Mouse (Mus musculus) liver, postnatal 0 days (tissue): ENCODE results near the gene Clic6.

Source experiments
- CTCF ChIP-seq: sonication (generic); IDR thresholded peaks from 2 replicates; pipeline ENCODE4 v1.5.1; 2016; ENCODE audit warnings: antibody characterized with exemption, low read depth
- EP300 ChIP-seq: IDR thresholded peaks from 2 replicates; pipeline ENCODE4 v1.6.1; 2016; ENCODE audit warnings: antibody characterized with exemption, low read depth, mild to moderate bottlenecking

- TF ChIP-seq EP300 (no peak), CTCF (no peak)
These were observed 67.3 kb downstream of the Clic6 start for GRCm38 (mm10) chr16:92552858-92553257.
